In genomic region chr1:69089331-69089730, GRCm38 (mm10) we compare ENCODE assay signal across 20 mouse cellular contexts. TPM values are rescaled to one million over a fixed set of nuclear protein-coding genes. Genes with fewer than 3 reads are reported as not detected.
A peak's percentile ranks its signal among the peaks of the same experiment; 100 is the strongest.
DNase-seq lines count a peak whose midpoint lies in the region; ATAC-seq and TF ChIP-seq lines count a peak whose summit lies in the region.
"Had no signal": no experiment of that assay in that cellular context is flagged by ENCODE, and none has a peak within 500 bp of the region (broad histone marks: within the 10 kb centered on the region; RNA-seq: fewer than 3 reads in every experiment).

No protein-coding gene starts in this region.

- no peak overlapping the region for H3K27ac ChIP-seq in kidney, postnatal 0 days
- no peak overlapping the region for H3K27ac ChIP-seq in midbrain, postnatal 0 days (ENCODE audit: low read depth, low read length)
- H3K27ac ChIP-seq in midbrain, embryonic 15.5 days, result no peak overlapping the region
- H3K27ac ChIP-seq: embryonic facial prominence, embryonic 12.5 days; forebrain, embryonic 15.5 days; hindbrain, embryonic 10.5 days; hindbrain, embryonic 15.5 days had no signal

- no peaks in the 10 kb centered on the region for H3K9me3 ChIP-seq in kidney, postnatal 0 days (replicated peaks; ENCODE audit: low read length)
- no peaks in the 10 kb centered on the region for H3K9me3 ChIP-seq in midbrain, postnatal 0 days (ENCODE audit: low read length)
- no peaks in the 10 kb centered on the region for H3K9me3 ChIP-seq in midbrain, embryonic 15.5 days
- H3K9me3 ChIP-seq: embryonic facial prominence, embryonic 12.5 days; forebrain, embryonic 15.5 days; heart, embryonic 12.5 days; hindbrain, embryonic 10.5 days; hindbrain, embryonic 15.5 days had no signal

- H3K9ac ChIP-seq in kidney, postnatal 0 days (ENCODE audit: low read depth, low read length), result no peak overlapping the region
- H3K9ac ChIP-seq in midbrain, postnatal 0 days (replicated peaks; ENCODE audit: low read length, poor library complexity, severe bottlenecking), result no peak overlapping the region
- H3K9ac ChIP-seq in midbrain, embryonic 15.5 days, result no peak overlapping the region
- H3K9ac ChIP-seq: embryonic facial prominence, embryonic 12.5 days; forebrain, embryonic 15.5 days; heart, embryonic 12.5 days; hindbrain, embryonic 15.5 days had no signal

- WGBS in kidney, postnatal 0 days, result 83% methylated on average over 1 of the region's 1 CpGs
- WGBS in midbrain, postnatal 0 days, result 89% methylated on average over 1 of the region's 1 CpGs
- WGBS in midbrain, embryonic 15.5 days, result 94% methylated on average over 1 of the region's 1 CpGs

- H3K27me3 ChIP-seq in kidney, postnatal 0 days (ENCODE audit: insufficient read depth, low read length), result no peaks in the 10 kb centered on the region
- no peaks in the 10 kb centered on the region for H3K27me3 ChIP-seq in midbrain, postnatal 0 days (ENCODE audit: insufficient read depth, low read length)
- no peaks in the 10 kb centered on the region for H3K27me3 ChIP-seq in midbrain, embryonic 15.5 days (replicated peaks)
- H3K27me3 ChIP-seq: CH12.LX; embryonic facial prominence, embryonic 12.5 days; forebrain, embryonic 15.5 days; heart, embryonic 12.5 days; hindbrain, embryonic 15.5 days had no signal

- peak; percentile 25; the same call in 1 of the 2 replicates for TF ChIP-seq CTCF in kidney, postnatal 0 days (IDR thresholded peaks at IDR 0.05; ENCODE audit: low read depth)
- TF ChIP-seq CTCF in midbrain, postnatal 0 days (IDR thresholded peaks at IDR 0.05), result peak; percentile 55

- DNase-seq in cerebellum, postnatal 14 days, result peak; percentile 37 to 61
- DNase-seq in cerebellum, adult 11 months, result no peak
- DNase-seq in kidney, postnatal 0 days (ENCODE audit: low spot score), result no peak
- no peak for DNase-seq in kidney, postnatal 4 days
- DNase-seq in midbrain, postnatal 0 days (ENCODE audit: low spot score), result peak; percentile 36
- DNase-seq in thymus, postnatal 36 days, result no peak
- DNase-seq: adrenal gland, adult 8-10 months; adrenal gland, postnatal 36 days; cerebellum, adult 9-10 months; gastrocnemius, postnatal 36 days; heart, adult 11 months had no signal

- H3K36me3 ChIP-seq in kidney, postnatal 0 days (ENCODE audit: insufficient read depth, low read length), result no peaks in the 10 kb centered on the region
- H3K36me3 ChIP-seq in midbrain, postnatal 0 days (ENCODE audit: insufficient read depth, low read length), result no peaks in the 10 kb centered on the region
- H3K36me3 ChIP-seq in midbrain, embryonic 15.5 days (replicated peaks), result no peaks in the 10 kb centered on the region
- H3K36me3 ChIP-seq: embryonic facial prominence, embryonic 12.5 days; forebrain, embryonic 15.5 days; heart, embryonic 12.5 days; hindbrain, embryonic 10.5 days; hindbrain, embryonic 15.5 days had no signal

- no peak for ATAC-seq in kidney, postnatal 0 days (replicated peaks; ENCODE audit: low FRiP score, low read depth)
- ATAC-seq in midbrain, postnatal 0 days (ENCODE audit: low FRiP score), result no peak
- no peak for ATAC-seq in midbrain, embryonic 15.5 days (replicated peaks)
- ATAC-seq: forebrain, embryonic 15.5 days; inflammation-experienced regulatory T-cells, adult 6 months; intestine, postnatal 0 days had no signal

- H3K4me2 ChIP-seq in kidney, postnatal 0 days (ENCODE audit: low read length), result no peak overlapping the region
- H3K4me2 ChIP-seq in midbrain, postnatal 0 days (ENCODE audit: low read depth, low read length, poor library complexity, severe bottlenecking), result no peak overlapping the region
- no peak overlapping the region for H3K4me2 ChIP-seq in midbrain, embryonic 15.5 days
- H3K4me2 ChIP-seq: embryonic facial prominence, embryonic 12.5 days; forebrain, embryonic 15.5 days; heart, embryonic 12.5 days; hindbrain, embryonic 15.5 days had no signal

- H3K4me1 ChIP-seq in kidney, postnatal 0 days (replicated peaks; ENCODE audit: insufficient read depth, low read length), result 0 out of 2 replicates have a peak, but pooled peaks cover 4% of the 10 kb centered on the region
- no peaks in the 10 kb centered on the region for H3K4me1 ChIP-seq in midbrain, postnatal 0 days (ENCODE audit: insufficient read depth, low read length)
- H3K4me1 ChIP-seq in midbrain, embryonic 15.5 days, result peaks cover 4% of the 10 kb centered on the region; the same call in 1 of the 2 replicates
- H3K4me1 ChIP-seq: embryonic facial prominence, embryonic 12.5 days; forebrain, embryonic 15.5 days; hindbrain, embryonic 15.5 days had no signal

- H3K4me3 ChIP-seq in kidney, postnatal 0 days (replicated peaks; ENCODE audit: low read depth, low read length), result no peak overlapping the region
- H3K4me3 ChIP-seq in midbrain, postnatal 0 days (ENCODE audit: low read depth, low read length), result no peak overlapping the region
- H3K4me3 ChIP-seq in midbrain, embryonic 15.5 days, result no peak overlapping the region
- H3K4me3 ChIP-seq: embryonic facial prominence, embryonic 12.5 days; forebrain, embryonic 15.5 days; heart, embryonic 12.5 days; hindbrain, embryonic 10.5 days; hindbrain, embryonic 15.5 days had no signal

RNA-seq across cellular contexts. Expression of gene Erbb4, which starts 18.5 kb away (rescaled TPM):
- polyA plus RNA-seq in kidney, postnatal 0 days (2015; fragmentation: Nextera tagmentation; extraction: Ambion mirVana), result 5.0 and 5.3 TPM in 2 replicates
- total RNA-seq in midbrain, postnatal 0 days (2014; rRNA removed), result 33.5 and 40.8 TPM in 2 replicates
- 6.2 and 7.8 TPM in 2 replicates for polyA plus RNA-seq in midbrain, postnatal 0 days (2015; fragmentation: Nextera tagmentation; extraction: Ambion mirVana)
- polyA plus RNA-seq in midbrain, embryonic 15.5 days (2015; fragmentation: Nextera tagmentation; extraction: Ambion mirVana), result 15.8 and 15.9 TPM in 2 replicates
- total RNA-seq: CH12.LX had no signal
- polyA plus RNA-seq: inflammation-experienced regulatory T-cells, adult 6 months; intestine, postnatal 0 days had no signal

Comparison
In these comparisons a context has a peak if more than half of its experiments do, and no peak if none do; other contexts are left out.
1. DNase-seq: peak in cerebellum, postnatal 14 days (2 of 2) and midbrain, postnatal 0 days (single experiment); none in cerebellum, adult 11 months (single experiment), kidney, postnatal 0 days (single experiment), kidney, postnatal 4 days (0 of 2) and thymus, postnatal 36 days (0 of 2).